Mouse (Mus musculus) olfactory bulb, adult 2 months (tissue): Measurements from ENCODE around the gene Nyx. TPM values are rescaled to one million over a fixed set of nuclear protein-coding genes. Genes with fewer than 3 reads are reported as not detected.
A peak's percentile ranks its signal among the peaks of the same experiment; 100 is the strongest.

Source experiments
- H3K27ac ChIP-seq: fragments of 200-500 bp; 2 replicates; pipeline ENCODE4 v1.5.1; 2012; ENCODE audit warnings: low read depth, low read length; ENCODE audit not compliant: insufficient read depth
- H3K4me1 ChIP-seq: fragments of 200-500 bp; 2 replicates; pipeline ENCODE4 v1.6.1; 2012; ENCODE audit warnings: low read length; ENCODE audit not compliant: control insufficient read depth, insufficient read depth
- H3K4me3 ChIP-seq: fragments of 200-500 bp; 2 replicates; pipeline ENCODE4 v1.5.1; 2012; ENCODE audit warnings: mild to moderate bottlenecking, low read depth, low read length, moderate library complexity; ENCODE audit not compliant: insufficient read depth
- CTCF ChIP-seq: fragments of 200-500 bp; IDR thresholded peaks from 2 replicates; pipeline ENCODE4 v1.5.1; 2012; ENCODE audit warnings: low read depth, mild to moderate bottlenecking, low read length, moderate library complexity; ENCODE audit not compliant: insufficient read depth
- POLR2A ChIP-seq: fragments of 200-500 bp; IDR thresholded peaks from 2 replicates; pipeline ENCODE4 v1.6.1; 2012; ENCODE audit warnings: mild to moderate bottlenecking, low read depth, low read length, moderate library complexity; ENCODE audit not compliant: insufficient read depth
- WGBS: fragments of 180-500 bp; shearing (Covaris S2); methylation state at CpG from one replicate; pipeline ENCODE4 v1.1.7; 2018; 5-methylcytosine and 5-hydroxymethylcytosine counted together
- polyA plus RNA-seq: library from polyadenylated mRNA; stranded (reverse); fragments of >200 nt; gene quantifications from 2 replicates; pipeline ENCODE4 v1.2.4, GENCODE M21; 2012; ENCODE audit warnings: low replicate concordance; ENCODE audit not compliant: missing spikeins, insufficient read depth, insufficient read length

Gene Nyx
- polyA plus RNA-seq, 1 experiment = not detected

- TF ChIP-seq POLR2A (no peak), CTCF (no peak)
- WGBS = 58% methylated on average over 2 of the region's 2 CpGs
- Histone ChIP-seq H3K27ac (no peak overlapping the region), H3K4me3 (no peak overlapping the region), H3K4me1 (peaks cover 3% of the 10 kb centered on the region; the same call in 1 of the 2 replicates)
Measured at GRCm38 (mm10) chrX:13513127-13513526, 47.2 kb downstream of the Nyx start.

GRCm38 (mm10) chrX:13513864-13514263, 48.0 kb downstream of the Nyx start:
- Histone ChIP-seq H3K27ac (no peak overlapping the region), H3K4me3 (no peak overlapping the region), H3K4me1 (peaks cover 3% of the 10 kb centered on the region; the same call in 1 of the 2 replicates)
- 75% methylated on average over 5 of the region's 5 CpGs for WGBS
- TF ChIP-seq POLR2A = no peak
- TF ChIP-seq CTCF = no peak

GRCm38 (mm10) chrX:13516451-13516850, 50.5 kb downstream of the Nyx start:
- no peak overlapping the region for H3K27ac ChIP-seq
- H3K4me3 ChIP-seq = no peak overlapping the region
- 85% methylated on average over 6 of the region's 6 CpGs for WGBS
- H3K4me1 ChIP-seq = peaks cover 10% of the 10 kb centered on the region
- TF ChIP-seq POLR2A = no peak
- TF ChIP-seq CTCF = no peak

GRCm38 (mm10) chrX:13518019-13518418, 52.1 kb downstream of the Nyx start:
- TF ChIP-seq CTCF (no peak), POLR2A (no peak)
- Histone ChIP-seq H3K27ac (no peak overlapping the region), H3K4me3 (no peak overlapping the region), H3K4me1 (peaks cover 10% of the 10 kb centered on the region)
- WGBS = 75% methylated on average over 10 of the region's 10 CpGs

GRCm38 (mm10) chrX:13518781-13519407, 53.0 kb downstream of the Nyx start:
- H3K4me1 ChIP-seq = peaks cover 10% of the 10 kb centered on the region
- 37% methylated on average over 4 of the region's 4 CpGs for WGBS
- no peak overlapping the region for H3K4me3 ChIP-seq
- peak overlapping the region; percentile 44 for H3K27ac ChIP-seq
- no peak for TF ChIP-seq POLR2A
- TF ChIP-seq CTCF = no peak

- 27% methylated on average over 5 of the region's 5 CpGs for WGBS
- Histone ChIP-seq H3K4me3 (no peak overlapping the region), H3K27ac (peak overlapping the region; percentile 44; the same call in 1 of the 2 replicates), H3K4me1 (peaks cover 10% of the 10 kb centered on the region)
- TF ChIP-seq CTCF = no peak
- no peak for TF ChIP-seq POLR2A
Measured at GRCm38 (mm10) chrX:13519408-13519783, 53.5 kb downstream of the Nyx start.

GRCm38 (mm10) chrX:13520566-13520965, 54.7 kb downstream of the Nyx start:
- Histone ChIP-seq H3K4me1 (peaks cover 10% of the 10 kb centered on the region), H3K27ac (no peak overlapping the region), H3K4me3 (no peak overlapping the region)
- TF ChIP-seq POLR2A (no peak), CTCF (no peak)
- WGBS = 90% methylated on average over 4 of the region's 4 CpGs

- H3K4me3 ChIP-seq = no peak overlapping the region
- TF ChIP-seq CTCF (no peak), POLR2A (no peak)
- H3K4me1 ChIP-seq = peaks cover 10% of the 10 kb centered on the region
- H3K27ac ChIP-seq = no peak overlapping the region
- WGBS = 72% methylated on average over 8 of the region's 8 CpGs
Measured at GRCm38 (mm10) chrX:13521288-13521687, 55.4 kb downstream of the Nyx start.

Other genes starting within 250 kb of the Nyx start
- gene Ddx3x, start 185.1 kb upstream of the Nyx start, polyA plus RNA-seq = 230 and 382 TPM in 2 replicates
- gene Gpr34, start 166.0 kb downstream of the Nyx start, polyA plus RNA-seq = not detected in 2 replicates
- not detected in 2 replicates for gene Gpr82, start 195.3 kb downstream of the Nyx start, polyA plus RNA-seq